Mouse (Mus musculus): ENCODE results near the gene Tmem11. TPM values are rescaled to one million over a fixed set of nuclear protein-coding genes. Genes with fewer than 3 reads are reported as not detected.

Gene Tmem11
- total RNA-seq, 2 experiments from 2014 or later = 30.6 to 32.3 TPM

DNA sequence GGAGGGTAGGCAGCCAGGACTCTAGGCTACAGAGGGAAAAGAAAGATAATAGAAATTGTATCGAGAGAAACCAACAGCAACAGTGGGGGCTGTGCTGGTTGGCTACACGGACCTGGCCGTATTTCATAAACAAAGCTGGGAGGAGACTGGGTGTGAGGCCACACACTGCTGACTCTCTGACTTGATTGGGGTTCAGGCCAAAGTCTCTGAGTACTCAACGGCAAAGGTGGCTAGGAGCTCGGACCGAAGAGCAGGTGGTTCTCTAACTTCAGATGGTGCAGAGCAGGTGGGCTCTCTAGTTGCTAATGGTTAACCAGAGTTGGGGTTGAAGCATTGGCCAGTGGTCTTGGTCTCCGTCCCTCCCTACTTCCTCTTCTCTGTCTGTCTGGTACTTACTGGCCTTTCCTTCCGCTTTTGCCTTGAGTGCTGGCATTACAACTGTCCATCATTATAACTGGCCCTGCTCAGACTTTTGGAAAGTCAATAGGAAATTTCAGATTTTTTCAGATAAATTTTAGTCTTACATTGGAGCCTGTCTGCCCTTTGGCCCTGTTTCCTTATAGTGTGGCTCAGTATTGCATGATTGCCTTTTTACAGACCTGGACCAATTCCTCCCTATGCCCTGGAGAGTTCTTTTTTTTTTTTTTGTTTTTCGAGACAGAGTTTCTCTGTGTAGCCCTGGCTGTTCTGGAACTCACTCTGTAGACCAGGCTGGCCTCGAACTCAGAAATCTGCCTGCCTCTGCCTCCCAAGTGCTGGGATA is 41.2 kb downstream of the Tmem11 start:
- DNase-seq = peak in 1 of 2 experiments; percentile 10
- intact Hi-C loops (cut with DNase I) = no loop called here

DNA sequence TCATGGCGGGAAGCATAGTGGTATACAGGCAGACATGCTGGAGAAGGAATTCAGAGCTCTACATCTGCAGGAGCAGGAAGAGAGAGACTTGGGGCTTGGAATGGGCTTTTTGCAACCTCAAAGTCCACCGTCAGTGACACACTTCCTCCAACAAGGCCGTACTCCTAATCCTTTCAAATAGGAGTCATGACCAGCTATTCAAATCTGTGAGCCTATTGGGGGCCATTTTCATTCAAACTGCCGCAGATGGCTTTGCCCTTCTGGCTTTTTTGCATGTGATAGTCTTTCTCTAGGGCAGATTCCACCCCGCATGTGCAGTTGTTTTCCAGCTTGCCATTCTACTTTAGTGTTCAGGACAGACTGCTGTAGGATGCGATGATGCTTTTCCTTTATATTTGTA is 42.2 kb downstream of the Tmem11 start:
- no peak for DNase-seq
- intact Hi-C loops (cut with DNase I) = no loop called here

DNA sequence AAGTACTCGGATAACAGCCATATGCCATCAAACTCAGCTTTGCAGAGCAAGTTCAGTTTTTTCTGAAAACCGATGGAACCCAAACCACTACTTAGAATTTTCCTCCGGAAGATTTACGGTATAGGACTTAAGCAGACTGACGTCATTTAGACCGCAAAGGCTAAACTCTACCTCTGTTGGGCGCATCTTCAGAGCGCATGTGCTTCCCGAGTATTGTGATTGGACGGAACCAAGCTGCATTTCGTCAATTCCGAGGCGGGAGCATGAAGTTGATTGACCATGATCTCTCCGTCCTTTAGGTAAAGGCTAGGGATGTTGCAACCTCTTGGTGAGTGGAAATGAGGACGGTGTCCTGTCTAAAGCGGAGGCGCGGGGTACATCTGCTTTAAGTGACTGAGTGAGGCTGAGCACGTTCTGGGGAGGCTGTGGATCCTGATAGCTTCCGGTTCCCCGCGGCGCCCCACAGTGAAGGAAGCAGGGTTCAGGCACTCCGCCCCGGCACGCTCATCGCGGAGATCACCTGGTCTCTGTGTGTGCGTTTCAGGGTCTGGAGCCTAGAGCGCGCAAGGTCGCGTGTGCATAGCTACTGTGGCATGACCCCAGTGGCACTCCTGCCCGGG is 48.5 kb downstream of the Tmem11 start, which contains the start of gene Dhrs7b:
TSS of gene Dhrs7b (plus strand) at position 199 of the 620 bp plus-strand sequence.
- intact Hi-C loops (cut with DNase I) = loop anchor here (2.0 kb wide), 2 partner anchors 48 to 54 kb away; partner anchors contain the start of genes Smcr8, Tmem11 and Top3a
- peak; percentile 80 to 86 for DNase-seq

DNA sequence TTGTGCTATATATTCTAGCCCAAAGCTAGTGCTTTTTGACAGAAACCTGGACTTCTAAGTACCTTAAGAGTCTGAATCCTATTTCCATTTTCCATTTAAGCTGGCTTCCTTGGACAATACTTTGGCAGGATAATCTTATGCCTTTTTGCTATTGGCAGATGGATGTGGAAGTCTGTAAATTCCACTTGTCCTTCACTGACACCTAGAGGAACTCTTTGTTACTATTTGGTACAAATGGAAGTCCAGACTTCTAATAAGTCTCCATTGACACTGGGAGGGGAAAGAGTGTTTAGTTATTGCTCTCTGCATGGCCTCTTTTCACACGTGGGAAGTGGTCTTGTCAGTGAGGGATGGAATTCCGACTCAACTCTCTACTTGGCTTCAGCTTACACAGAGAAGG is 50.2 kb downstream of the Tmem11 start:
- intact Hi-C loops (cut with DNase I) = loop anchor here (2.0 to 5.0 kb wide), 2 partner anchors 130 to 272 kb away; partner anchors contain the start of gene Llgl1
- DNase-seq = no peak

DNA sequence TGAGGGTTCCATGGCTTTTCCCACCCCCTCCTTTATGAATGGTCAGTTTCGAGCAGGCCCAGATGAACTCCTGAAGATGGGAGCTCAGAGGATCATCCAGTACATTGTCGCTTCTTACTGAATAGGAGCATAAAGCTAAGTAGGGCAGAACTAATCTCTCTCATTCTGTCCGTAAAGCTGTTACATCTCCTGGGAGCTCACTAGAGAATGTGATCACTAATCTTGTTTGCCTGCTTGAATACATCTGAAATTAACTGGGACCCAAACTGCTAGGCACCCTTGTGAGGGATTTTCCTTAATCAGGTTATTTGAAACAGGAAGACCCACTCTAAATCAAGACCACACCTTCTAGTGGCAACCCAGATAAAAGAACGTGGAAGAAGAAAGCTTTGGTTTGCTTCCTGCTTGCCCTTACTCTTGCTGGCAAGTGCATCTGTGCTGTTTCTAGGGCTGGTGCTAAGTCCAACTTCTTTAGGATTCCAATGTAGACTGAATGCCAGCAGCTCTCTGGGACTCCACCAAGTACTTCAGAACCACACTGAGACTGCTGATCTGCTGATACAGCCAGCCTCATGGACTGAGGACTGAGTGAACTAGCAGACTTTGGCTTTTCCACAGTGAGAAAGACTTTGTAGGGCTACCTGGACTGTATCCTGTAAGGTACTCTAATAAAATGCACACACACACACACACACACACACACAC is 51.7 kb downstream of the Tmem11 start:
- intact Hi-C loops (cut with DNase I) = loop anchor here (5.0 kb wide), 1 partner anchor 270 kb away; no protein-coding TSS in a partner anchor
- no peak for DNase-seq

DNA sequence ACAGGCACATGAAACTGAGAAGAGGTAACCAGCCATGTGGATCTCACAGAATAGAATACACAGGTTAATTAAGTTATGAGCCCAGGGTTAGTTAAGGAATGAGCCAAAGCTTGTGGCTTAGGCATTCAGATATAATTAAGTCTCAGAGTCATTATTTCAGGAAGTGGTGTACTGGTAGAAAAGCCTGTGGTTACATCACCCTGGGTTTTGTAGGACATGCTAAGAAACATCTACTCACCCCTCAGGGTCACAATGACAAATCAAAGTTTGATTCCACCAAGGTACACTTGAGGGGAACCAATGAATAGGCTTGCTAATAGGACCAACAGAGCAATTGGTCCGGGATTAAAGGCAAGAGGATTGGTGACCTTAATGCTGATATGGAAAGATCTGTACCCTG is 52.4 kb downstream of the Tmem11 start:
- no peak for DNase-seq
- intact Hi-C loops (cut with DNase I) = loop anchor here (5.0 kb wide), 1 partner anchor 269 kb away; no protein-coding TSS in a partner anchor

DNA sequence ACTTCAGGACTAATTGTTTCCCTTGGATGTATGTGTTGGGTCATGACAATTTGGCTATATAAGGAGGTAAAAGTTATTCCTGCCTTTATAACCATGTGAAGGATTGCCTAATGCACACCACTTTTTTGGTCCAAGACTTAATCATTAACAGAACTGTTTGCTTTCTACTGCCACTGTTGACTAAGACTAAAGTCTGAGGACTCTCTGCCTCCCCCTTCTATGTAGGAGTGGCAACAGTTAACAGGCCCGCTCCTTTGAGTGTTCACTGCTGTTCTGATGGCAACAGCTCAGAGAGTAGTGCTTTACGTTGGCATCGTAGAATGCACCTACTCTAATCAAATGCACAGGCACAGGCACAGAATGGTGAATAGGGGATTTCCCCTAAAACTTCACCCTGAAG is 53.9 kb downstream of the Tmem11 start:
- intact Hi-C loops (cut with DNase I) = loop anchor here (5.0 kb wide), 1 partner anchor 268 kb away; no protein-coding TSS in a partner anchor
- DNase-seq = no peak

DNA sequence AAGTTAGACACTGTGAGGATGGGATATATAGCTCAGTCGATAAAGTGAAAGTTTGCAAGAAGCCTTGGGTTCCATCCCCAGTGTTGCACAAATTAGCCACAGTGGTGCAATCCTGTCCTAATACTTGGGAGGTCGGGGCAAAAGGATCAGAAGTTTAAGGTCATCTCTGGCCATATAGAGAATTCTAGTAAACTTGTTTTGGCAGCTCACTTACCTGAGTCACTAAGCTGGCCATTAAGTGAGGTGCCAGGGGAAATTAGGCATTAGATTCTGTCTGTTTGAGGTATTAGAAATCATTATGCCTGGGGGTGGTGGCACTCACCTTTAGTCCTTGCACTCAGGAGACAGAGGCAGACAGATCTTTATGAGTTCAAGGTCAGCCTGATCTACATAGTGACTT is 55.3 kb downstream of the Tmem11 start:
- no peak for DNase-seq
- intact Hi-C loops (cut with DNase I) = no loop called here

DNA sequence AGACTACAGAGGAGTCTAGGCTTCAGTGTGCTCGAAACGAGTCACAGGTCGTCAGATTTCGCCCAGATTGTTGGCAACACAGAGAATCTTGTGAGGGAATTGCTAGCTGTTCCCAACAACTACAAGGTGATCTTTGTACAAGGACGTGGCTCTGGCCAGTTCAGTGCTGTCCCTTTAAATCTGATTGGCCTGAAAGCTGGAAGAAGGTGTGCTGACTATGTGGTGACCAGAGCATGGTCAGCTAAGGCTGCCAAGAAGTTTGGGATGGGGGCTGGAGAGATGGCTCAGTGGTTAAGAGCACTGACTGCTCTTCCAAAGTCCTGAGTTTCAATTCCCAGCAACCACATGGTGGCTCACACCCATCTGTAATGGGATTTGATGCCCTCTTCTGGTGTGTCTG is 62.7 kb downstream of the Tmem11 start:
- no peak for DNase-seq

More for the DNA sequence above, 62.7 kb downstream of the Tmem11 start:
- intact Hi-C loops (cut with DNase I) = no loop called here

Other genes with a start within 250 kb of the Tmem11 start
- gene Llgl1, start 179.5 kb downstream of the Tmem11 start, total RNA-seq (2021) = 10 to 100 TPM; 13.6 to 13.7 TPM
- gene Flii, start 152.0 kb downstream of the Tmem11 start, total RNA-seq (2021) = 100 to 1,000 TPM; 124 to 126 TPM
- 10 to 100 TPM; 36.1 to 36.4 TPM for gene Mief2, start 150.9 kb downstream of the Tmem11 start, total RNA-seq (2021)
- 1 to 10 TPM; 4.5 to 5.3 TPM for gene Top3a, start 101.9 kb downstream of the Tmem11 start, total RNA-seq (2021)
- 10 to 100 TPM; 14.5 to 15.3 TPM for gene Smcr8, start 101.7 kb downstream of the Tmem11 start, total RNA-seq (2021)
- gene Shmt1, start 67.6 kb downstream of the Tmem11 start, total RNA-seq (2021) = 1 to 10 TPM; 8.8 to 9.1 TPM
- 10 to 100 TPM; 19.4 to 19.7 TPM for gene Dhrs7b, start 48.6 kb downstream of the Tmem11 start, total RNA-seq (2021)
- gene Natd1, start 35.5 kb upstream of the Tmem11 start, total RNA-seq (2021) = 10 to 100 TPM; 15.5 to 16.0 TPM
- gene Map2k3, start 52.8 kb upstream of the Tmem11 start, total RNA-seq (2021) = 10 to 100 TPM; 84.2 to 84.5 TPM
- gene Kcnj12, start 143.3 kb upstream of the Tmem11 start, total RNA-seq (2021) = 10 to 100 TPM; 22.8 to 24.9 TPM
- under 1 TPM; 0.86 to 0.89 TPM for gene Tnfrsf13b, start 247.5 kb upstream of the Tmem11 start, total RNA-seq (2021)

All from heart, postnatal 36 days (tissue).